Mouse (Mus musculus) urinary bladder, postnatal 4 days (tissue): ENCODE results near the gene Polr2h.
A peak's percentile ranks its signal among the peaks of the same experiment; 100 is the strongest.

Experiments used
- DNase-seq, 2 experiments: peaks; one replicate each; pipeline ENCODE4 v3.0.0; 2021 to 2022; ENCODE audit warnings: low spot score in 2 of 2

Gene Polr2h

GRCm38 (mm10) chr16:20722736-20723135, 5.3 kb downstream of the Polr2h start:
- no peak for DNase-seq

GRCm38 (mm10) chr16:20723247-20723646, 5.8 kb downstream of the Polr2h start:
- no peak for DNase-seq

- peak; percentile 70 to 76 for DNase-seq
Measured at GRCm38 (mm10) chr16:20724338-20724748, 6.9 kb downstream of the Polr2h start.

- DNase-seq = no peak
Measured at GRCm38 (mm10) chr16:20725321-20725720, 7.9 kb downstream of the Polr2h start.

GRCm38 (mm10) chr16:20725750-20726149, 8.3 kb downstream of the Polr2h start:
- no peak for DNase-seq

- no peak for DNase-seq
Measured at GRCm38 (mm10) chr16:20726384-20726783, 8.9 kb downstream of the Polr2h start.

GRCm38 (mm10) chr16:20730293-20730711, 12.8 kb downstream of the Polr2h start:
- DNase-seq = no peak

GRCm38 (mm10) chr16:20731688-20732087, 14.2 kb downstream of the Polr2h start:
- no peak for DNase-seq

GRCm38 (mm10) chr16:20732251-20732924, 14.9 kb downstream of the Polr2h start:
- no peak for DNase-seq

GRCm38 (mm10) chr16:20732925-20733730, 15.7 kb downstream of the Polr2h start, which contains the start of gene Chrd:
TSS of gene Chrd (plus strand) at chr16:20733127.
- peak; percentile 74 to 81 for DNase-seq

GRCm38 (mm10) chr16:20733731-20734730, 16.6 kb downstream of the Polr2h start, which contains the start of gene Thpo:
TSS of gene Thpo (minus strand) at chr16:20734511.
- no peak for DNase-seq

- no peak for DNase-seq
Measured at GRCm38 (mm10) chr16:20735651-20736050, 18.2 kb downstream of the Polr2h start.

- DNase-seq = no peak
Measured at GRCm38 (mm10) chr16:20736168-20736567, 18.7 kb downstream of the Polr2h start.

GRCm38 (mm10) chr16:20736823-20737222, 19.4 kb downstream of the Polr2h start:
- no peak for DNase-seq

- no peak for DNase-seq
Measured at GRCm38 (mm10) chr16:20739845-20740244, 22.4 kb downstream of the Polr2h start.

GRCm38 (mm10) chr16:20746641-20747040, 29.2 kb downstream of the Polr2h start:
- DNase-seq = peak; percentile 72 to 73

GRCm38 (mm10) chr16:20750518-20750917, 33.1 kb downstream of the Polr2h start:
- no peak for DNase-seq

- DNase-seq = no peak
Measured at GRCm38 (mm10) chr16:20756052-20756451, 38.6 kb downstream of the Polr2h start.

GRCm38 (mm10) chr16:20757385-20757784, 39.9 kb downstream of the Polr2h start:
- DNase-seq = no peak

GRCm38 (mm10) chr16:20761681-20762080, 44.2 kb downstream of the Polr2h start:
- DNase-seq = no peak

- no peak for DNase-seq
Measured at GRCm38 (mm10) chr16:20765244-20765643, 47.8 kb downstream of the Polr2h start.
